ENCODE assay signal across 8 mouse cellular contexts in the genomic region with DNA sequence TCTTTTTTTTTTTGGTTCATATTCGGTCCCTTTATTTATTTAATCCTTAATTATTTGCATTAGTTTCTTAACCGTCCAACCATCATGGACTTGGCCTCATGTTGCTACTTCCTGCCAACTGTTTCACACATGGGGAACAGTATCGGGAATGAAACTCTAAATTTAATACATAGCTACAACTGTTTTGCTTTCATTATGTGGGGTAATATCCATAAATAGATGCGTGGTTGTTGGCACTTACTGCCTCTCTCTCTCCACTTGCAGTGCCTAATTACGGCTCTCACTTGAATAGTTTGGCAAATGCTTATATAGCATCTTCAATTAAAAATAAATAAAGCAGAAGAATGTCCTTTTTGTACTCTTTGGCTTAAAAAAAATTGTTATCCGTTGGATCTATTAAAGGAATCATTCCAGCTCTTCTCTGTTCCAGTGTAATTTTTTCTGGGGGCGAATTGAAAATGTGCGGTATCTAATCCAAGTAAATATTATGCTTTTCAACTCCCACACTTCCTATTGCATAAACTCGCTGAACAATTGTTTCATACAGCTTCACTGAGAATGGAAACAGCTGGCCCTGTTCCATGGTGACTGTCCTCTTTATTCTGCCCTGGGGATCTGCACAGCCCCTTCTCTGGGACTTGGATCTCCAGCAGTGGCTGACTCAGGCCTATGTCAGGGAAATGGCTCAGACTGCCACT.
DNase-seq lines count a peak whose midpoint lies in the region; ATAC-seq and TF ChIP-seq lines count a peak whose summit lies in the region.

No protein-coding gene starts in this region.

- no peaks in the 10 kb centered on the region for H3K4me1 ChIP-seq in kidney, adult 2 months (ENCODE audit: control insufficient read depth, insufficient read depth, low read length)

- intact Hi-C loops in gastrocnemius, adult 2 months (cut with DNase I), result no loop called here

- H3K4me3 ChIP-seq in kidney, adult 2 months (ENCODE audit: insufficient read depth, low read depth, low read length), result no peak overlapping the region
- peak overlapping the region; percentile 33; the same call in 1 of the 2 replicates for H3K4me3 ChIP-seq in gastrocnemius, adult 2 months

- no peak overlapping the region for H3K27ac ChIP-seq in kidney, adult 2 months (ENCODE audit: insufficient read depth, low read depth, low read length)
- H3K27ac ChIP-seq in gastrocnemius, adult 2 months, result peak overlapping the region; percentile 5; the same call in 1 of the 2 replicates

- no peaks in the 10 kb centered on the region for H3K27me3 ChIP-seq in kidney, adult 2 months (replicated peaks; ENCODE audit: control insufficient read depth, insufficient read depth, low read length)

- peak; percentile 5 for DNase-seq in kidney, adult 2 months
- DNase-seq in kidney, adult 11 months, result no peak
- DNase-seq in adipocyte (ENCODE audit: low spot score), result peak; percentile 74
- peak; percentile 44 for DNase-seq in gastrocnemius, adult 2 months
- DNase-seq in layer of hippocampus, adult 18-20 months (ENCODE audit: low spot score in 2 of 2), result peak; percentile 22 to 70
- DNase-seq in retina, postnatal 1 day, result peak; percentile 47
- DNase-seq in spleen, postnatal 36 days (ENCODE audit: low spot score in 2 of 2), result no peak

- WGBS in kidney, adult 2 months, result 50% methylated on average over 9 of the region's 9 CpGs

- H3K36me3 ChIP-seq in kidney, adult 2 months (ENCODE audit: control insufficient read depth, insufficient read depth, low read length), result no peaks in the 10 kb centered on the region

- no peak for TF ChIP-seq POLR2A in kidney, adult 2 months (IDR thresholded peaks at IDR 0.05; ENCODE audit: low read depth, low read length)

- no peak for ATAC-seq in erythroid progenitor cell, adult 5-6 weeks (replicated peaks; ENCODE audit: low FRiP score, poor library complexity, severe bottlenecking)

- TF ChIP-seq CTCF in kidney, adult 2 months (conservative IDR thresholded peaks at IDR 0.05; ENCODE audit: insufficient read depth, insufficient read length, low read depth, low read length), result no peak
- no peak for TF ChIP-seq CTCF in gastrocnemius, adult 2 months (IDR thresholded peaks at IDR 0.05)

Comparison
In these comparisons a context has a peak if more than half of its experiments do, and no peak if none do; other contexts are left out.
1. DNase-seq: peak in kidney, adult 2 months (single experiment), adipocyte (single experiment), gastrocnemius, adult 2 months (single experiment), layer of hippocampus, adult 18-20 months (2 of 2) and retina, postnatal 1 day (single experiment); none in kidney, adult 11 months (single experiment) and spleen, postnatal 36 days (0 of 2).